Mouse (Mus musculus) midbrain, embryonic 11.5 days (tissue): Measurements from ENCODE around the gene Sept9. TPM values are rescaled to one million over a fixed set of nuclear protein-coding genes. Genes with fewer than 3 reads are reported as not detected.
A peak's percentile ranks its signal among the peaks of the same experiment; 100 is the strongest.

Source experiments
- ATAC-seq: fragments of 200-750 bp; cut with Nextera tagmentation; 2 replicates; pipeline ENCODE4 v1.8.0; 2017; ENCODE audit warnings: moderate TSS enrichment, moderate library complexity; ENCODE audit not compliant: low FRiP score
- DNase-seq: peaks from one replicate; pipeline ENCODE4 v3.0.0; 2015; ENCODE audit warnings: low spot score; ENCODE audit errors: missing footprints
- H3K27ac ChIP-seq: fragments of 300-500 bp; sonication (generic); 2 replicates; pipeline ENCODE4 v1.5.1; 2014; ENCODE audit warnings: low read depth, low read length
- H3K27me3 ChIP-seq: fragments of 300-500 bp; sonication (generic); 2 replicates; pipeline ENCODE4 v1.6.1; 2014; ENCODE audit warnings: mild to moderate bottlenecking, low read length, moderate library complexity, mixed read lengths; ENCODE audit not compliant: control insufficient read depth, insufficient read depth
- H3K36me3 ChIP-seq: fragments of 300-500 bp; sonication (generic); 2 replicates; pipeline ENCODE4 v1.6.1; 2014; ENCODE audit warnings: mild to moderate bottlenecking, low read length, moderate library complexity, mixed read lengths; ENCODE audit not compliant: control insufficient read depth, insufficient read depth
- H3K4me1 ChIP-seq: fragments of 300-500 bp; sonication (generic); 2 replicates; pipeline ENCODE4 v1.6.1; 2014; ENCODE audit warnings: low read length; ENCODE audit not compliant: control insufficient read depth, insufficient read depth
- H3K4me2 ChIP-seq: fragments of 300-500 bp; sonication (generic); 2 replicates; pipeline ENCODE4 v1.6.1; 2014; ENCODE audit warnings: mild to moderate bottlenecking, moderate library complexity
- H3K4me3 ChIP-seq: fragments of 300-500 bp; sonication (generic); 2 replicates; pipeline ENCODE4 v1.5.1; 2014; ENCODE audit warnings: low read depth, low read length
- H3K9ac ChIP-seq: fragments of 300-500 bp; sonication (generic); 2 replicates; pipeline ENCODE4 v1.6.1; 2014; ENCODE audit warnings: low read length
- H3K9me3 ChIP-seq: fragments of 300-500 bp; sonication (generic); 2 replicates; pipeline ENCODE4 v1.6.1; 2016; ENCODE audit warnings: low read length; ENCODE audit not compliant: control insufficient read depth
- WGBS: fragments of 180-500 bp; shearing (Covaris S2); extraction: QIAGEN DNeasy Blood & Tissue Kit; methylation state at CpG from one replicate; pipeline ENCODE4 v1.1.7; 2014; 5-methylcytosine and 5-hydroxymethylcytosine counted together
- polyA plus RNA-seq: library from polyadenylated mRNA; unstranded; fragments of >200 nt; fragmentation: Nextera tagmentation; extraction: Ambion mirVana; gene quantifications from 2 replicates; pipeline ENCODE4 v1.2.1, GENCODE M21; 2014

The Sept9 gene
- polyA plus RNA-seq, 1 experiment from 2014 or later: 152 TPM

GRCm38 (mm10) chr11:117182808-117183207 is 16.7 kb upstream of the Sept9 start:
- DNase-seq: peak; percentile 47
- H3K4me1 ChIP-seq: no peaks in the 10 kb centered on the region
- no peak overlapping the region for H3K4me2 ChIP-seq
- no peaks in the 10 kb centered on the region for H3K36me3 ChIP-seq
- no peaks in the 10 kb centered on the region for H3K27me3 ChIP-seq
- no peak overlapping the region for H3K9ac ChIP-seq
- H3K9me3 ChIP-seq: no peaks in the 10 kb centered on the region; the same call in none of the 2 replicates
- 95% methylated on average over 3 of the region's 3 CpGs for WGBS
- no peak overlapping the region for H3K4me3 ChIP-seq
- ATAC-seq: no peak
- H3K27ac ChIP-seq: no peak overlapping the region

- WGBS: 90% methylated on average over 2 of the region's 3 CpGs
- no peaks in the 10 kb centered on the region for H3K36me3 ChIP-seq
- no peak overlapping the region for H3K27ac ChIP-seq
Measured at GRCm38 (mm10) chr11:117183299-117183698, 16.2 kb upstream of the Sept9 start.

GRCm38 (mm10) chr11:117183841-117184240 is 15.6 kb upstream of the Sept9 start:
- H3K4me1 ChIP-seq: no peaks in the 10 kb centered on the region
- H3K27ac ChIP-seq: no peak overlapping the region
- no peak overlapping the region for H3K9ac ChIP-seq
- no peak for ATAC-seq
- no peak overlapping the region for H3K4me3 ChIP-seq
- DNase-seq: peak; percentile 60
- no peaks in the 10 kb centered on the region for H3K27me3 ChIP-seq
- H3K36me3 ChIP-seq: no peaks in the 10 kb centered on the region
- H3K4me2 ChIP-seq: no peak overlapping the region
- WGBS: 83% methylated on average over 5 of the region's 5 CpGs
- no peaks in the 10 kb centered on the region; the same call in none of the 2 replicates for H3K9me3 ChIP-seq

More at GRCm38 (mm10) chr11:117183299-117183698, 16.2 kb upstream of the Sept9 start:
- ATAC-seq (no peak), DNase-seq (peak; percentile 72)
- H3K4me2 ChIP-seq: no peak overlapping the region
- no peaks in the 10 kb centered on the region; the same call in none of the 2 replicates for H3K9me3 ChIP-seq
- H3K4me1 ChIP-seq: no peaks in the 10 kb centered on the region
- H3K4me3 ChIP-seq: no peak overlapping the region
- H3K27me3 ChIP-seq: no peaks in the 10 kb centered on the region
- no peak overlapping the region for H3K9ac ChIP-seq

GRCm38 (mm10) chr11:117185076-117185933 is 14.2 kb upstream of the Sept9 start:
- Histone ChIP-seq H3K9ac (no peak overlapping the region), H3K9me3 (no peaks in the 10 kb centered on the region; the same call in none of the 2 replicates), H3K27me3 (no peaks in the 10 kb centered on the region), H3K36me3 (no peaks in the 10 kb centered on the region), H3K4me3 (no peak overlapping the region), H3K4me2 (no peak overlapping the region), H3K4me1 (no peaks in the 10 kb centered on the region), H3K27ac (no peak overlapping the region)
- DNase-seq (peak; percentile 69), ATAC-seq (no peak)
- 71% methylated on average over 21 of the region's 21 CpGs for WGBS

GRCm38 (mm10) chr11:117191524-117191923 is 7.9 kb upstream of the Sept9 start:
- no peak overlapping the region for H3K4me2 ChIP-seq
- no peaks in the 10 kb centered on the region for H3K4me1 ChIP-seq
- no peak overlapping the region for H3K27ac ChIP-seq
- no peak overlapping the region for H3K9ac ChIP-seq
- DNase-seq (peak; percentile 79), ATAC-seq (no peak)
- H3K4me3 ChIP-seq: no peak overlapping the region
- 66% methylated on average over 5 of the region's 5 CpGs for WGBS
- no peaks in the 10 kb centered on the region for H3K36me3 ChIP-seq
- H3K27me3 ChIP-seq: no peaks in the 10 kb centered on the region
- no peaks in the 10 kb centered on the region for H3K9me3 ChIP-seq

- H3K27ac ChIP-seq: no peak overlapping the region
- 76% methylated on average over 11 of the region's 11 CpGs for WGBS
- DNase-seq (no peak), ATAC-seq (no peak)
- H3K36me3 ChIP-seq: no peaks in the 10 kb centered on the region
- H3K4me3 ChIP-seq: no peak overlapping the region
- H3K4me1 ChIP-seq: peaks cover 3% of the 10 kb centered on the region
- no peak overlapping the region for H3K9ac ChIP-seq
- no peaks in the 10 kb centered on the region for H3K9me3 ChIP-seq
- no peak overlapping the region for H3K4me2 ChIP-seq
- H3K27me3 ChIP-seq: peaks cover 12% of the 10 kb centered on the region
Measured at GRCm38 (mm10) chr11:117194475-117194937, 5.0 kb upstream of the Sept9 start.

GRCm38 (mm10) chr11:117195616-117196015 is 3.8 kb upstream of the Sept9 start:
- 89% methylated on average over 6 of the region's 6 CpGs for WGBS
- DNase-seq: no peak

GRCm38 (mm10) chr11:117196681-117197080 is 2.8 kb upstream of the Sept9 start:
- Histone ChIP-seq H3K36me3 (no peaks in the 10 kb centered on the region), H3K4me3 (no peak overlapping the region), H3K9me3 (no peaks in the 10 kb centered on the region), H3K27me3 (peaks cover 17% of the 10 kb centered on the region), H3K4me2 (no peak overlapping the region), H3K4me1 (peaks cover 9% of the 10 kb centered on the region), H3K27ac (no peak overlapping the region), H3K9ac (no peak overlapping the region)
- 90% methylated on average over 7 of the region's 7 CpGs for WGBS
- ATAC-seq (no peak), DNase-seq (no peak)

More at GRCm38 (mm10) chr11:117195616-117196015, 3.8 kb upstream of the Sept9 start:
- no peak overlapping the region for H3K27ac ChIP-seq
- ATAC-seq: no peak
- H3K9me3 ChIP-seq: no peaks in the 10 kb centered on the region
- H3K4me2 ChIP-seq: no peak overlapping the region
- H3K4me3 ChIP-seq: no peak overlapping the region
- H3K27me3 ChIP-seq: peaks cover 17% of the 10 kb centered on the region
- no peak overlapping the region for H3K9ac ChIP-seq
- H3K36me3 ChIP-seq: no peaks in the 10 kb centered on the region
- H3K4me1 ChIP-seq: peaks cover 9% of the 10 kb centered on the region

- Histone ChIP-seq H3K36me3 (no peaks in the 10 kb centered on the region), H3K4me2 (no peak overlapping the region), H3K27ac (no peak overlapping the region), H3K9me3 (no peaks in the 10 kb centered on the region), H3K4me3 (no peak overlapping the region), H3K27me3 (peaks cover 17% of the 10 kb centered on the region), H3K9ac (no peak overlapping the region), H3K4me1 (peaks cover 9% of the 10 kb centered on the region)
- DNase-seq: no peak
- ATAC-seq: no peak
- 87% methylated on average over 5 of the region's 5 CpGs for WGBS
Measured at GRCm38 (mm10) chr11:117198122-117198521, 1.3 kb upstream of the Sept9 start.
